Mouse (Mus musculus) gastrocnemius, adult 18-20 months (tissue): ENCODE data around the gene Asb8. TPM values are rescaled to one million over a fixed set of nuclear protein-coding genes. Genes with fewer than 3 reads are reported as not detected.

Experiments used
- DNase-seq: peaks from one replicate; pipeline ENCODE4 v3.0.0; 2021; ENCODE audit warnings: low spot score
- long read RNA-seq, 2 experiments: library from polyadenylated mRNA; stranded (forward); transcript quantifications; one replicate each; pipeline ENCODE4 v2.0.0; 2021
- total RNA-seq, 2 experiments: library from RNA; stranded (reverse); gene quantifications; 2 replicates each; pipeline ENCODE4 v1.2.3; 2021

Asb8 gene
- 100 to 1,000 TPM; 113 to 114 TPM for total RNA-seq
- long read RNA-seq, experiment 1, transcript Asb8-202 (4 exons, 1,100 nt): major isoform, 77 of 126 reads
- long read RNA-seq, experiment 1, transcript Asb8-201 (4 exons, 1,049 nt): minor isoform, 37 of 126 reads
- long read RNA-seq, experiment 1, partial matches to known transcripts: 11 of 126 reads
- long read RNA-seq, experiment 1, other reads (novel, unspliced or antisense): 1 of 126 reads
- long read RNA-seq, experiment 2, transcript Asb8-202 (4 exons, 1,100 nt): major isoform, 59 of 117 reads
- long read RNA-seq, experiment 2, transcript Asb8-201 (4 exons, 1,049 nt): minor isoform, 39 of 117 reads
- long read RNA-seq, experiment 2, partial matches to known transcripts: 17 of 117 reads
- long read RNA-seq, experiment 2, other reads (novel, unspliced or antisense): 2 of 117 reads

GRCm38 (mm10) chr15:98165525-98165924 is at the start of gene Asb8:
Asb8 (minus strand) TSS chr15:98165625.
- no peak for DNase-seq

- DNase-seq: no peak
Measured at GRCm38 (mm10) chr15:98214130-98214529, 48.7 kb upstream of the Asb8 start.

GRCm38 (mm10) chr15:98213336-98213870 is 48.0 kb upstream of the Asb8 start:
- no peak for DNase-seq

GRCm38 (mm10) chr15:98209676-98210075 is 44.3 kb upstream of the Asb8 start:
- no peak for DNase-seq

GRCm38 (mm10) chr15:98195442-98195841 is 30.0 kb upstream of the Asb8 start, which contains the start of gene Olfr288:
Olfr288 (minus strand) TSS chr15:98195542.
- DNase-seq: no peak

GRCm38 (mm10) chr15:98184456-98184855 is 19.0 kb upstream of the Asb8 start:
- no peak for DNase-seq

GRCm38 (mm10) chr15:98181856-98182570 is 16.6 kb upstream of the Asb8 start:
- no peak for DNase-seq

- peak; percentile 96 for DNase-seq
Measured at GRCm38 (mm10) chr15:98181132-98181711, 15.8 kb upstream of the Asb8 start.

- no peak for DNase-seq
Measured at GRCm38 (mm10) chr15:98180567-98181131, 15.2 kb upstream of the Asb8 start.

- DNase-seq: no peak
Measured at GRCm38 (mm10) chr15:98177320-98177719, 11.9 kb upstream of the Asb8 start.

- DNase-seq: peak; percentile 42
Measured at GRCm38 (mm10) chr15:98173821-98174220, 8.4 kb upstream of the Asb8 start.

GRCm38 (mm10) chr15:98172113-98172512 is 6.7 kb upstream of the Asb8 start:
- DNase-seq: no peak

GRCm38 (mm10) chr15:98170917-98171316 is 5.5 kb upstream of the Asb8 start:
- DNase-seq: no peak

GRCm38 (mm10) chr15:98170365-98170764 is 4.9 kb upstream of the Asb8 start:
- no peak for DNase-seq

GRCm38 (mm10) chr15:98168622-98169004 is 3.2 kb upstream of the Asb8 start:
- DNase-seq: no peak

GRCm38 (mm10) chr15:98167645-98168621 is 2.5 kb upstream of the Asb8 start:
- DNase-seq: no peak

- no peak for DNase-seq
Measured at GRCm38 (mm10) chr15:98166963-98167644, 1.7 kb upstream of the Asb8 start, which contains the start of gene Ccdc184. Ccdc184 (plus strand) TSS chr15:98167158.

GRCm38 (mm10) chr15:98162561-98162960 is 2.9 kb downstream of the Asb8 start:
- DNase-seq: no peak

GRCm38 (mm10) chr15:98161026-98161805 is 4.2 kb downstream of the Asb8 start:
- no peak for DNase-seq
